Mouse (Mus musculus) spleen, postnatal 36 days (tissue): ENCODE measurements around the gene Sapcd2.

Experiments
- DNase-seq, 2 experiments: peaks; one replicate each; pipeline ENCODE4 v3.0.0; 2022; ENCODE audit warnings: low spot score in 2 of 2, mixed read lengths in 1 of 2

The Sapcd2 gene

DNA sequence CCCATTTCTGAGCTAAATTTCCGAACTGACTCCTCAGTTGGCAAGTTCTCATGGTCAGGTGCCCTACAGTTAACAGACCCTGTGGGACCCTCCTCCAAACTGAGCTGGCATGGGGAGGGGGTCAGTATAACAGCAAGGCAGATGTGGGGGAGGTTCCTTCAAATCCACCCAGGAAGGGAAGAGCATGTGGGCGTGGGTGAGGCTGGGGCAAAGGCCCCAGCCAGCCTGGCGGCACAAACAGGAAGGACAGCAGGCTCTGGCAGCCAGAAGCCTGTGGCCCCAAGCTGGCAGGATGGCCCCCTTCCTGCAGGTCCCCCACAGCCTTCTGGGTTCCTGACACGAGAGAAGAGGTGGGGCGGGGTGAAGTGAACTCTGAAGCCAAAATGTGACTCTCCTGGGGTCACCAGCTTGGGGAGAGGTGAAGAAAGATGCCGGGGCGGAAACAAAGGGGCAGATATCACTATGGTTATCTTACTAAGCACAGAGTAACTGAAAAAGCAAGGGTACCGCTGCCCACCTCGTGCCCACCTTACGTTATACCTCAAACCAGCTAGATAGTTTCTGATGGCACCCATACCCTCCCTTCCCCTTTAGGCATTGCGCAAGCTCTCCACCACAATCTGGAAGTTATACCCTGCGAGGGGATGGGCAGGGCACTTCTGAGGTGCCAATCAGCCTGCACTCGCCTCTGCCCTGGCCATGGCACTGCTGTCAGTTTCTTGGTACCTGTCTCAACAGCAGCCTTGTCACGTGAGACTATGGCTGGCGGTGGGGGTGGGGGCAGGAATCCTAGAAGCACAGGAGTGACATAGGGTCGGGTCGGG is 50.7 kb downstream of the Sapcd2 start, which contains the start of gene Fut7:
Gene Fut7, plus strand, starts transcription at position 681 of the 824 bp plus-strand sequence.
- peak; percentile 44 to 55 for DNase-seq

DNA sequence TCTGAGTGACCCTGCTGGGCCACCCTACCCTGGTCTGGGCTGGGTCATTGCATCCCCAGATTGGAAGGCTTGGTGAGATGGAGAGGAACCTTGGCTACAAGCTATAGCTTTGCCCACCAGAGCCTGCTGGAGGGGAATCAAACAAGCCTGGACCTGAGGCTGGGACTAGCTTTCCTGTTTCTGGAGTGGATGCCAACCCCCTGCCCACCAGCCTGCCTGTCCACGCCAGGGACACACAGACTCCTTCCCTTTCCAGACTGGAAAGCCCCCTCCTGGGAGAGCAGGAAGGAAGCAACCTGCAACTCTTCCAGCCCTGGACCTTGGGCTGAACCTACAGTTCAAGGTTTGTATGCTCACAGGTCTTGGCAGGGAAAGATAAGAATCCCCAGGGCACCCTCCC is 51.5 kb downstream of the Sapcd2 start:
- DNase-seq, result no peak

DNA sequence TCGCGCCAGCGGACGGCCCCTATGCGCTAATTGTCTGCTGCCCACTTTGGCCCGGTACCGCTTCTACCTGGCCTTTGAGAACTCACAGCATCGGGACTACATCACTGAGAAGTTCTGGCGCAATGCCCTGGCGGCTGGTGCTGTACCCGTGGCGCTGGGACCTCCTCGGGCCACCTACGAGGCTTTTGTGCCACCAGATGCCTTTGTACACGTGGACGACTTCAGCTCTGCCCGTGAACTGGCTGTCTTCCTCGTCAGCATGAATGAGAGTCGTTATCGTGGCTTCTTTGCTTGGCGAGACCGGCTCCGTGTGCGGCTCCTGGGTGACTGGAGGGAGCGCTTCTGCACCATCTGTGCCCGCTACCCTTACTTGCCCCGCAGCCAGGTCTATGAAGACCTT is 53.4 kb downstream of the Sapcd2 start:
- no peak for DNase-seq

DNA sequence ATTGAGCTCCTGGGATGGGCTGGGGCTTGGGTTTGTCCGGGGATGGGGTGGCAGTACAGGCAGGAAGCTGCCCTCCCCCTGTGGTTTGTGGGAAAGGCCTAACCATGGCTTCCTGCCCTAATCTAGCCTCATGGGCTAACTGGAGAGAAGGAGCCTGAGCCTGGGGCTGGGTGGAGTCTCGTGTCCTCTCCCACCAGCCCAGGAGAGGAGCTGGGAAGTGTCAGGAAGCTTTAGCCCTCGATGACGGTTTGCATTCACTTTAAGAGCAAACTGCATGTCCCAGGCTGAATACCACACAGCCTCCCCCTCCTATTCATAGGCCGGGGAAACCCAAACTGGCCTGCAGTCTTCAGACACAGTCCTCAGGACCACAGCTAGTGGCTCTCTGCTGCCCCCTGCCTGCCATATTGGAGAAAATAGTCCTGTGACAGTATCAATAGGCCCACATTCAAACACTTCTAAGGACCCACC is 54.6 kb downstream of the Sapcd2 start:
- DNase-seq, result peak; percentile 69 to 75

DNA sequence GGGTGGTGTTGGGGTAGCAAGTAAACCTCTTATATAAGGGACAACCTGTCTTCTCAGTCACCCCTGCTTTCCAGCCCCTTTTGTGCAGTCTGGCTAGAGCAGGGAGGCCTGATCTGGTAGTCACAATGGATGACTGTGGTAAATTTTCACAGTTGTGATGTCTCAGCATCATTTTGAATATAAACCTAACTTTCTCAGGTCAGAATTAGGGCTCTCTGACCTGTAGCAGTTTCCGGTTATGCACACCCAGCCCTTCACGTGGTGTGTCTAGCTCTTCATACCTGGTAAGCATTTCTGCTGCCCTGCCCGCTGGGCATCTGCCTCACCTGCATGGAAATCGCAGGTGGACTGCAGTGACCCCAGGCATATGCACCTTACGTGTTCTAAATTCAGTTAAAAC is 55.1 kb downstream of the Sapcd2 start:
- no peak for DNase-seq
